Mouse (Mus musculus) brain, embryonic 14.5 days (tissue): ENCODE data around the gene Lrrc45. TPM values are rescaled to one million over a fixed set of nuclear protein-coding genes. Genes with fewer than 3 reads are reported as not detected.
A peak's percentile ranks its signal among the peaks of the same experiment; 100 is the strongest.
"Not testable (repeated sequence)": the region's sequence is repeated elsewhere in the genome, so short reads cannot be mapped to it uniquely, and the experiment has no call there.

Source experiments
- DNase-seq: peaks from one replicate; pipeline ENCODE4 v3.0.0-alpha.2; 2011; ENCODE audit warnings: low read depth
- CTCF ChIP-seq: fragments of 200-500 bp; IDR thresholded peaks from 2 replicates; pipeline ENCODE4 v1.5.1; 2012; ENCODE audit warnings: inconsistent platforms, mild to moderate bottlenecking, moderate library complexity, borderline replicate concordance; ENCODE audit not compliant: insufficient read depth, insufficient read length; ENCODE audit errors: extremely low read depth
- POLR2A ChIP-seq: fragments of 200-500 bp; IDR thresholded peaks from 2 replicates; pipeline ENCODE4 v1.6.1; 2012; ENCODE audit warnings: mild to moderate bottlenecking, inconsistent platforms, borderline replicate concordance; ENCODE audit not compliant: poor library complexity, insufficient read depth, insufficient read length, severe bottlenecking; ENCODE audit errors: extremely low read depth
- polyA plus RNA-seq: library from polyadenylated mRNA; depleted of rRNA; stranded (reverse); fragments of >200 nt; gene quantifications from 2 replicates; pipeline ENCODE4 v1.2.3, GENCODE M21; 2012

Gene Lrrc45
- polyA plus RNA-seq, 1 experiment, result 97.6 TPM

DNA sequence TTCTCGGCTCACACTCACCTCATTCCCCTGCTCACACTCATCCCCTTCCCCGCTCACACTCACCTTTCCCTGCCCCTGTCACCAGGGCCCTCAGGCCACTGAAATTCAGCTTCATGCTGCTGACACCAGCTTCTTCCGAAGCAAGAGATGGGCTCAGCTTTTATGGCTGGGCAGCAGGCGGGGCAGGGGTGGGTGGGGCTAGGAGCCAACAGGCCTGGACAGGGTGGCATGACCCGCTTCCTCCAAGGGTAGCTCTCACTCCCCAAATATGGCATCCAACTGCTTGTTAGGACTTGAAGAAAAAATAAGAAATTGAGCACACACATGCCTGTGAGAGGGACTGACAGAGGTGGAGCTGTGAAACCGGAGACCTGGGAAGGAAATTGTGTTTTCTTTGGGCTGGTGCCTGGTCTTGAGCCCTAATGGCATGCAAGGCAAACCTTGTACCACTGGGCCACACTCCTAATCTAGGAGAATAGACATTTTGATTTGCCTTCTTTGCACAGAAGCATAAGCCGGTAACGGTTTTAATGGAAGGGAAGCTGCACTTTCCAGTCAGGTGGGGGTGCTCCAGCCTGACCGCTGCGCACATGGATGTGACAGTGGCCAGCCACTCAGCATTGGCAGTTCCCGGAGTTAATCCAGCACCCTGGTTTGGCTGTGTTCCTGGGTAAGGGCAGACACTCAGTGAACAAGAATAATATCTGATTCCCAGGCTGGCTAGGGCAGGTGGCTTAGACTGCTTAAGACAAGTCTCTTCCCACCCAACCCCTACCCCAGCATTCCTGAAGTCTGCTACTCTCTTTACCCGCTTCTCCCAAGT is 18.3 kb downstream of the Lrrc45 start, which contains the start of gene Cbr2:
TSS of gene Cbr2 (minus strand) at position 257 of the 823 bp plus-strand sequence.
- no peak for DNase-seq
- TF ChIP-seq CTCF, result no peak
- no peak for TF ChIP-seq POLR2A

DNA sequence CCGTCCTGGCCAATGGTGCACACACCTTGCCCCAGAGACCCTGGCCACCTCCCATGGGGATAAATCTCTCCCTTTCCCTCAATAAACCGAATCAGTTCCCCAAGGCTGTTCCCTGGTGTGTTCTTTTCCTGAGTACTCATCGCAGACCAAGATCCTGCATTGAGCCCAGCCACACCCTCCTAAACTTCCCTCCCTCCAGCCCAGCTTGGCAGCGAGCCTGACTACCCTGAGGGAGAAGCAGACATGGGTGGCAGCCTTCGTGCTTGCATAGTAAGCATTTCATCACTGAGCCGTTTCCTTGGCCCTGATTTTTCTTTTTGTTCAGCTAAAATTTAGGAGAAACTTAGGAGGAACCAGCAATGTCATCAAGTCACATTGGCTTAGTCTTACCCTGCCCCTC is 19.8 kb downstream of the Lrrc45 start:
- DNase-seq, result peak; percentile 16
- TF ChIP-seq CTCF, result no peak
- no peak for TF ChIP-seq POLR2A

DNA sequence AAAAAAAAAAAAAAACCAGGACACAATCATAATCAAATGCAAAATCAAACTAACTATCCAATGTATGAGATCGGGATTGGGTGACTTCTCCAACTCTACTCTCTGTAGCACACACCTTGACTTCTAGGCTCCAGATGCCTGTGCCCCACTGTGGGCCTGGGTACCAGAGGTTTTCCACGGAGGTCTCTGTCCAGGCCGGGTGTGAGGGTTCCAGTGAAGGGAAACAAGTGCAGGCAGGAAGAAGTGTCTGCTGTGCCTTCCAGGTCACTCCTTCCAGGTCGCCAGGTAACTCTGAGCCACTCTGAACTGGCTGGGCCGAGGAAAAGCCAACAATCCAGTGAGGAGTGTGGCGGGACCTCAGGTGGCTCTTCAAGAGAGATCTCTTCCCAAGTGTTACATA is 22.7 kb downstream of the Lrrc45 start:
- TF ChIP-seq POLR2A (no peak), CTCF (no peak)
- no peak for DNase-seq

DNA sequence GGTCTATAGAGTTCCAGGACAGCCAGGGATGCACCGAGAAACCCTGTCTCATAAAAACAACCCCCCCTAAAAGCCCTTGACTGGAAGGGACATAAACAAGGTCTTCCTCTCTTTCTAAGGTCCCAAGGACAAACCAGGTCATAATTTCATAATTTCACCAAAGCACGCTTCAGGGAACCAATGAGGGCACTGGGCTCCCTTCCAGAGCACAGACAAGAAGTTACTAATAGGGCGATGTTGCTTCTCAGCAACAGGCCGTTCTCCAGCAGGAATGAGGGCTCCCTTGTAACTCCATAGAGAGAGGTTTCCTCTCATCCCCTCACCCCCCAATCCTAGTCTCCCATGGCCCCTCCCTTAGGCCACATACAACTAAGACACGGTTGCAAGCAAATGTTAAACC is 27.3 kb downstream of the Lrrc45 start:
- TF ChIP-seq CTCF, result no peak
- no peak for TF ChIP-seq POLR2A
- no peak for DNase-seq

DNA sequence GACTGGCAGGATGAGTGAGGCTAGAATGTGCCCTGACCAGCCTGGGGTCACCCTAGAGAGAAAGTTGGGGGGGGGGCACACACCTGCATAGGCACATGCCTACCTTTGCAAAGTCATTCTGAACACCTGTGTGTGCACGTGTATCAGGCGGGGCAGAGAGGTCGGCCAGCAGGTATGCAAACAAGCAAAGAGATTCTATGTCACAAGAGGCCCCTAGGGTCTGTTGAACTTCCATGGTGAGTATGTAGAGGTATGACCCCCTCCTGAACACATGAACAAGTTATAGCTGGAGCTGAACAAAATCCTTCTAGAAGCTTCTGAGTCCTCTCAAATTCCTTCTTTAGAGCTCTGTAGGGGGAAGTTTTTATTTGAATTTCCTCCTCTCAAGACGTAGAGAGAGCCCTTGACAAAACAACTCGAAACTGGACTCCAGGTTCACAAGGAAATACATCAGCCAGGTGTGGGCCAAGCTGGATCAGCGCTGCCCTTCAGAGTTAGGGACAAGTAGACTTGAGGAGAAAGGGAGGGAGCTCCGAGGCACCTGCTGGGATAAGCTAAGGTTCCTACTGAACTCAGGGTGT is 30.5 kb downstream of the Lrrc45 start:
- DNase-seq, result no peak
- TF ChIP-seq POLR2A, result no peak
- no peak for TF ChIP-seq CTCF

DNA sequence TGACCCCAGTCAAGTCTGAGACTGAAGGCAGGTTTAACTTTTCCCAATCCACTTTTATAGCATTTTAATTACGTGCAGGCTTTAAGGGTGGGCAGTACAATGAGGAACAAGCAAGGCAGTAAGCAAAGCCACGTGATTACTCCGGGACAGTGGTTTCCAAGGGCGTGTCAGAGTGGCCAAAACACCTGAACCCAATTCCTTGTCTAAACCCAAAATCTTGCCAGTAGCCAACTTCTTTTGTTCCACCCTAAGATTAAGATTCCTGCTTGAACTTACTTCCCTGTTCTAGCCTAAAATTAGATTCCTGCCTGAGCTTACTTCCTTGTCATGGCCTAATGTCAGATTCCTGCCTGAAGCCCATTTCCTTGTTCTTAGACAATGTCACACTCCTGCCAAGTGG is 34.2 kb downstream of the Lrrc45 start:
- TF ChIP-seq POLR2A (no peak), CTCF (no peak)
- DNase-seq, result no peak

DNA sequence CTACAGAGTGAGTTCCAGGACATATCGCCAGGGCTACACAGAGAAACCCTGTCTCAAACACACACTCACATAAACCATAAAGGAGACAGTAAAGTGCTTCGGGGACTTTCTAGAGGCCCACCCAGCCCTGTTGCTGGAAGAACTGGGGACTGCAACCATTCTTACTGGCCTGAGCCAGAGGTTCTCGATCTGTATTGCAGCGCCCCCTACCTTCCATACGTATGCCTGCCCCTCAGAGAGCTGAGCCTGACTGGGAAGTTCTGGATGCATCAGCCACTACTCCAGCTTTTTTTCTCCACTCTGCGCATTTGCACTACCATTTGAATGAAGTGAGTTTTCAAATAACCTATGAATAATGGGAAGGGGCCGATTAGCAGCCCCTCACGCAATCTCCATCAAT is 35.7 kb downstream of the Lrrc45 start:
- peak; percentile 14 for DNase-seq
- no peak for TF ChIP-seq POLR2A
- TF ChIP-seq CTCF, result peak; percentile 43; the same call in 1 of the 2 replicates

DNA sequence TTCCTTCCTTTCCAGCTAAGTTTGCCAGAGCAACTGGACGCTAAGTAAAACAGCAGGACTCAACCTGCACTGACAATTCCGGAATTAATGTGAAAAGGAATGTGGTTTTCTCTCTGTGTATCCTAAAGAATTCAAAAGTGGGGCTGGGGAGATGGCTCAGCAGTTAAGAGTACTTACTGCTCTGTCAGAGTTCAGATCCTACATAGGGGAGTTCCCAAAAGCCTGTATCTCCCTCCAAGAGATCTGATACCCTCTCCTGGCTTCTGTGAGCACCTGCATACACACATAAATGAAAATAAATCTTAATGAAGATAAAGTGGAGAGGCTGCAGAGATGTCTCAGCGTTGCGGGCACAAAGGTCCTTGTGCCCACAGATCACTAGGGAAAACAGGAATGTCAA is 37.9 kb downstream of the Lrrc45 start:
- TF ChIP-seq CTCF (no peak), POLR2A (no peak)
- no peak for DNase-seq

DNA sequence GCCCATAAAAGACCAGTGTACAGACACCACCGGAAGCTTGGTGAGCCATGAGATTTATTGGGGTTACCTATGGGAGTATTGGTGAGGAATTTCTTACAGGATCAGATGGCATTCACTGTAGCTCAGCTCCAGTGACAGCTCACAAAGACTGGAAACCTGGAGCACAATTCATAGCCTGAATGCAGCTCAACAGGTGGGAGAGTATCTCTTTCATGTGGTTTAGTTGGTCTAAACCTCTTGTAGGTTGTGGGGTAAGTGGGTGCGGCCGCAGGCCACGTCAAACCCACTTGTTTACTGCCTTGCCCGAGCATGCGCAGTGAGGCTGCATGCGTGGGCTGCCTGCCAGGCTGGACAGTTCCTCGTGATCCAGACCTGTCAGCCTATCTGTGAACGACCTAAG is 46.5 kb downstream of the Lrrc45 start:
- TF ChIP-seq POLR2A (no peak), CTCF (no peak)
- DNase-seq, result no peak

DNA sequence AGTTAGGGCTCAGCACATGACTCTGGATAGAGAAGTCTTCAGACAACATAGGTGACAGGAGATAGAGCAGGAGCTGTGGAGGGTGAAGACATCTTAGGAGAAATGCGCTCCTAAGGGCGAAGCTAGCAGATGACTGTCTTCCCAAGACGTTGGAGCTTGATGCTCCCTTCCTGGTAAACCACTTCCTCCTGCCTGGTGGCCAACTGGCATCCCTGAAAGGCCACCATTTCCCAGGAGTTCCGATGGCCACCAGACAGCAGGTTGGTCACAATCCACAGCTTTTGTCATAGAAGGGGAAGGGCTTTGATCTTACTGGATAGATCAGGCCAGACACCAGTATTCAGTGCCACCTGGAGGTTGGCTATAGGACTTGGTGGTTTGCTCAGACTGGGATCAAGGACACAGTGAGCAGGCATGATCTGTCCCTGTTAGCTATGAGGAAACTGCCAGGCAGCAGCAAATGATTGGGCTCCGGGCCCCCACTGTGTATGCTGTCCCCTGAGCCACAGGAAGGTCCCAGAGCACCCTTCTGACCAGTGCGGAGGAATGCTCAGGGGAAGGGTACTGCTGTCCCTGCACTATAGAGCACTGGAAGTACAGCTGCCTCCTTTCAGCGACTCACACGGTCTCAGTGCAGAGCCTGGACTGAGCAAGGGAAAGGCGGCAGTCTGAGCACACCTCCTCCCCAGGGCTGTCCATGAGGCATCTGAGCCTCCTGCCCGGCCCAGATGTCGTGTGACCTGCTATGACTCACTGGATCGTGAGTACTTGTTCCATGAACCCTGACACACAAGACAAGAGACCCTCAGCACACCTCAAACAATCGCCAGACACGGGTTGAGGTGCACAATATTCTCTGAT is 48.3 kb downstream of the Lrrc45 start:
- no peak for TF ChIP-seq CTCF
- no peak for TF ChIP-seq POLR2A
- no peak for DNase-seq

DNA sequence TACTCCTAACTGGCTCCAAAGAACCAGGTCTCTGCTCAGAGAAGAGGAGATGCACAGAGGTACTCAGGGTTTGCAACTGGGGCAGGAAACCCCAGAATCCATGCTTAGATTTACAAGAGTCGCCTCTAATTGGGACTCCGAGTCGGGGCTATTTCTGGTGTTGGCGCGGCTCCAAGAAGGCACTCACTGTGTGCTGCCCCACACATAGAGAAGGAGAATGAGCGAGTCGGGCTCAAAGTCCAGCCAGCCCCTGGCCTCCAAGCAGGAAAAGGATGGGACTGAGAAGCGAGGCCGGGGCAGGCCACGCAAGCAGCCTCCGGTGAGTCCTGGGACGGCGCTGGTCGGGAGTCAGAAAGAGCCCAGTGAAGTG is 48.9 kb downstream of the Lrrc45 start, which contains the start of gene Hmga1b:
TSS of gene Hmga1b (plus strand) at position 123 of the 370 bp plus-strand sequence.
- DNase-seq, result peak; percentile 6

DNA sequence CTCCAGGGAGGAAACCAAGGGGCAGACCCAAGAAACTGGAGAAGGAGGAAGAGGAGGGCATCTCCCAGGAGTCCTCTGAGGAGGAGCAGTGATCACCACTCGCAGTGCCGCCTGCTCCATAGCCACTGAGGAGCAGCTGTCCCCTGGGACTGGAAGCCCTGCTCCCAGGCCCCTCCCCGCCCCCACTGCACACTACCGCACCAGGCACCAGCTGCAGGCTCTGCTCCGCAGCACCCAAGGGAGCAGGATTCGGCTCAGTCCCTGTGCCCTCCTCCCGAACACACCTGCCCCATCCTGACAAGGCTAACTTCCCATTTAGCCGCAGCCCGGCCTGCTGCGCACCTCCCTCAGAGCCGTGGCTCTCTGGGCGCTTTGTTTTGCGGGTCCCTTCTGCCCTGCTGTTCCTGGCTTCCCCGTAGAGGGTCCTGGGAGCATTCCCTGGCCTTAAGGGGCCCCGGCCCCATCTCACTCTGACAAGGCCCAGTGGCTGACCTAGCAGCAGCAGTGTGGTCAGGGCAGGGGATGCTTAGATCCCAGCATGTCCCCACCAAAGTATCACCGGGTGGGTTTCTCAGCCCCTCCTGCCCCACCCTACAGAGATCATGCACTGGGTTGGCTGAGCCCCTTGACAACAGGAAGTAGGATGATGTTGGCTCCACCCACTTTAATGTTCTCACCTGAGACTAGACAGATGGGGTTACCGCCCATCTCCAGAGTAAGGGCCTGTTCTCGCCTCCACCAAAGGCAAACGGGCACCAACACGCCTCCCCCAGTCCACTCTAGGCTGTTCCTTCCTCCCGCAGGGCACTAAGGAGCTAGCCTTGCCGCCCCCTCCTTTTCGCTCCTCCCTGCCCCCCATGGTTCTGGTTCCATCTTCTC is 49.6 kb downstream of the Lrrc45 start:
- DNase-seq, result not testable (repeated sequence)

DNA sequence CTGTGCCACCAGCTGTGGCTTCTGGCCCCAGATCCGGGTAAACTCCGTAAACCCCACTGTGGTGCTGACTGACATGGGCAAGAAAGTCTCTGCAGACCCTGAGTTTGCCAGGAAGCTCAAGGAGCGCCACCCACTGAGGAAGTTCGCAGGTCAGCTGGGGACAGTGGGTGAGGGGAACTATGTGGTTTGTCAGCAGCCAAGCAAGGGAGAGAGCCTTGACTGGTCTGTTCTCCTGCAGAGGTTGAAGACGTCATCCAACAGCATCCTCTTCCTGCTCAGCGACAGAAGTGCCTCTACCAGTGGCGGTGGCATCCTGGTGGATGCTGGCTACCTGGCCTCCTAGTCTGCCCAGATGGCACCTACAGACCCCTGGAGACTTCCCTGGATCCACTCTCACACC is 53.3 kb downstream of the Lrrc45 start:
- not testable (repeated sequence) for DNase-seq
